Mouse (Mus musculus): ENCODE measurements around the gene Arid1a. TPM values are rescaled to one million over a fixed set of nuclear protein-coding genes. Genes with fewer than 3 reads are reported as not detected.

The Arid1a gene
- polyA plus RNA-seq (2015; fragmentation: Nextera tagmentation; extraction: Ambion mirVana), result 7.6 and 7.9 TPM in 2 replicates

- H3K4me2 ChIP-seq (ENCODE audit: low read depth, low read length), result peak within 1 kb of the TSS; percentile 100
- H3K36me3 ChIP-seq (ENCODE audit: control insufficient read depth, insufficient read depth), result no peaks in the 10 kb centered on the region
- H3K4me3 ChIP-seq (ENCODE audit: low read depth, low read length), result peak within 1 kb of the TSS; percentile 79
- peak; percentile 55 for ATAC-seq (ENCODE audit: low read depth)
- no peaks in the 10 kb centered on the region for H3K27me3 ChIP-seq (ENCODE audit: control insufficient read depth, insufficient read depth, low read depth, low read length)
- peaks cover 20% of the 10 kb centered on the region for H3K4me1 ChIP-seq (ENCODE audit: control insufficient read depth, low read depth, low read length)
- peak within 1 kb of the TSS; percentile 92 for H3K9ac ChIP-seq (ENCODE audit: low read depth, low read length)
- H3K9me3 ChIP-seq (replicated peaks; ENCODE audit: control insufficient read depth, low read length), result no peaks in the 10 kb centered on the region
- under 1% methylated on average over 40 of the region's 40 CpGs for WGBS (ENCODE audit: insufficient replicate concordance)
- H3K27ac ChIP-seq (ENCODE audit: low read length), result peak within 1 kb of the TSS; percentile 100
These were observed at the start of gene Arid1a for GRCm38 (mm10) chr4:133756514-133757268. TSS of gene Arid1a (minus strand) at chr4:133756769.

- H3K27me3 ChIP-seq (ENCODE audit: control insufficient read depth, insufficient read depth, low read depth, low read length), result no peaks in the 10 kb centered on the region
- WGBS (ENCODE audit: insufficient replicate concordance), result 36% methylated on average over 15 of the region's 15 CpGs
- no peaks in the 10 kb centered on the region for H3K36me3 ChIP-seq (ENCODE audit: control insufficient read depth, insufficient read depth)
- no peak overlapping the region for H3K4me2 ChIP-seq (ENCODE audit: low read depth, low read length)
- 0 out of 2 replicates have a peak, but pooled peaks have one; percentile 37 for ATAC-seq (ENCODE audit: low read depth)
- no peak overlapping the region for H3K9ac ChIP-seq (ENCODE audit: low read depth, low read length)
- no peaks in the 10 kb centered on the region; the same call in 1 of the 2 replicates for H3K4me1 ChIP-seq (ENCODE audit: control insufficient read depth, low read depth, low read length)
- H3K27ac ChIP-seq (ENCODE audit: low read length), result peak overlapping the region; percentile 61
- no peaks in the 10 kb centered on the region for H3K9me3 ChIP-seq (replicated peaks; ENCODE audit: control insufficient read depth, low read length)
- H3K4me3 ChIP-seq (ENCODE audit: low read depth, low read length), result no peak overlapping the region
These were observed 48.1 kb upstream of the Arid1a start for GRCm38 (mm10) chr4:133804401-133805263.

- Histone ChIP-seq H3K27me3 (ENCODE audit: control insufficient read depth, insufficient read depth, low read depth, low read length) (no peaks in the 10 kb centered on the region), H3K4me1 (ENCODE audit: control insufficient read depth, low read depth, low read length) (no peaks in the 10 kb centered on the region; the same call in 1 of the 2 replicates), H3K9me3 (replicated peaks; ENCODE audit: control insufficient read depth, low read length) (no peaks in the 10 kb centered on the region), H3K4me2 (ENCODE audit: low read depth, low read length) (no peak overlapping the region), H3K27ac (ENCODE audit: low read length) (no peak overlapping the region), H3K4me3 (ENCODE audit: low read depth, low read length) (no peak overlapping the region), H3K9ac (ENCODE audit: low read depth, low read length) (no peak overlapping the region), H3K36me3 (ENCODE audit: control insufficient read depth, insufficient read depth) (no peaks in the 10 kb centered on the region)
- 35% methylated on average over 3 of the region's 6 CpGs for whole genome bisulfite sequencing (ENCODE audit: insufficient replicate concordance)
- ATAC-seq (ENCODE audit: low read depth), result no peak
These were observed 44.0 kb upstream of the Arid1a start for GRCm38 (mm10) chr4:133800589-133800988.

- Histone ChIP-seq H3K4me2 (ENCODE audit: low read depth, low read length) (no peak overlapping the region), H3K9me3 (replicated peaks; ENCODE audit: control insufficient read depth, low read length) (no peaks in the 10 kb centered on the region), H3K36me3 (ENCODE audit: control insufficient read depth, insufficient read depth) (no peaks in the 10 kb centered on the region), H3K9ac (ENCODE audit: low read depth, low read length) (no peak overlapping the region), H3K4me3 (ENCODE audit: low read depth, low read length) (no peak overlapping the region), H3K27ac (ENCODE audit: low read length) (no peak overlapping the region), H3K27me3 (ENCODE audit: control insufficient read depth, insufficient read depth, low read depth, low read length) (no peaks in the 10 kb centered on the region), H3K4me1 (ENCODE audit: control insufficient read depth, low read depth, low read length) (no peaks in the 10 kb centered on the region)
- 69% methylated on average over 3 of the region's 3 CpGs for WGBS (ENCODE audit: insufficient replicate concordance)
- no peak for ATAC-seq (ENCODE audit: low read depth)
These were observed 36.7 kb upstream of the Arid1a start for GRCm38 (mm10) chr4:133793269-133793668.

- Histone ChIP-seq H3K4me2 (ENCODE audit: low read depth, low read length) (no peak overlapping the region), H3K4me3 (ENCODE audit: low read depth, low read length) (no peak overlapping the region), H3K36me3 (ENCODE audit: control insufficient read depth, insufficient read depth) (no peaks in the 10 kb centered on the region), H3K9me3 (replicated peaks; ENCODE audit: control insufficient read depth, low read length) (no peaks in the 10 kb centered on the region), H3K27ac (ENCODE audit: low read length) (no peak overlapping the region), H3K4me1 (ENCODE audit: control insufficient read depth, low read depth, low read length) (no peaks in the 10 kb centered on the region), H3K9ac (ENCODE audit: low read depth, low read length) (no peak overlapping the region), H3K27me3 (ENCODE audit: control insufficient read depth, insufficient read depth, low read depth, low read length) (no peaks in the 10 kb centered on the region)
- 75% methylated on average over 21 of the region's 21 CpGs for WGBS (ENCODE audit: insufficient replicate concordance)
- no peak for ATAC-seq (ENCODE audit: low read depth)
These were observed 18.3 kb upstream of the Arid1a start for GRCm38 (mm10) chr4:133774570-133775554.

GRCm38 (mm10) chr4:133769157-133769556, 12.6 kb upstream of the Arid1a start:
- no peak overlapping the region for H3K4me3 ChIP-seq (ENCODE audit: low read depth, low read length)
- H3K27ac ChIP-seq (ENCODE audit: low read length), result no peak overlapping the region
- no peak for ATAC-seq (ENCODE audit: low read depth)
- H3K27me3 ChIP-seq (ENCODE audit: control insufficient read depth, insufficient read depth, low read depth, low read length), result no peaks in the 10 kb centered on the region
- WGBS (ENCODE audit: insufficient replicate concordance), result 63% methylated on average over 3 of the region's 3 CpGs
- H3K4me1 ChIP-seq (ENCODE audit: control insufficient read depth, low read depth, low read length), result no peaks in the 10 kb centered on the region
- H3K9me3 ChIP-seq (replicated peaks; ENCODE audit: control insufficient read depth, low read length), result no peaks in the 10 kb centered on the region
- no peak overlapping the region for H3K4me2 ChIP-seq (ENCODE audit: low read depth, low read length)
- no peaks in the 10 kb centered on the region for H3K36me3 ChIP-seq (ENCODE audit: control insufficient read depth, insufficient read depth)
- no peak overlapping the region for H3K9ac ChIP-seq (ENCODE audit: low read depth, low read length)

- no peak overlapping the region for H3K4me3 ChIP-seq (ENCODE audit: low read depth, low read length)
- no peaks in the 10 kb centered on the region for H3K9me3 ChIP-seq (replicated peaks; ENCODE audit: control insufficient read depth, low read length)
- WGBS (ENCODE audit: insufficient replicate concordance), result 59% methylated on average over 6 of the region's 6 CpGs
- H3K27me3 ChIP-seq (ENCODE audit: control insufficient read depth, insufficient read depth, low read depth, low read length), result no peaks in the 10 kb centered on the region
- no peak overlapping the region for H3K9ac ChIP-seq (ENCODE audit: low read depth, low read length)
- H3K27ac ChIP-seq (ENCODE audit: low read length), result no peak overlapping the region
- H3K36me3 ChIP-seq (ENCODE audit: control insufficient read depth, insufficient read depth), result no peaks in the 10 kb centered on the region
- H3K4me1 ChIP-seq (ENCODE audit: control insufficient read depth, low read depth, low read length), result no peaks in the 10 kb centered on the region
- ATAC-seq (ENCODE audit: low read depth), result no peak
- H3K4me2 ChIP-seq (ENCODE audit: low read depth, low read length), result no peak overlapping the region
These were observed 6.5 kb upstream of the Arid1a start for GRCm38 (mm10) chr4:133763112-133763511.

GRCm38 (mm10) chr4:133759659-133760058, 3.1 kb upstream of the Arid1a start:
- Histone ChIP-seq H3K9ac (ENCODE audit: low read depth, low read length) (no peak overlapping the region), H3K36me3 (ENCODE audit: control insufficient read depth, insufficient read depth) (no peaks in the 10 kb centered on the region), H3K4me3 (ENCODE audit: low read depth, low read length) (no peak overlapping the region), H3K9me3 (replicated peaks; ENCODE audit: control insufficient read depth, low read length) (no peaks in the 10 kb centered on the region), H3K27ac (ENCODE audit: low read length) (no peak overlapping the region), H3K4me2 (ENCODE audit: low read depth, low read length) (no peak overlapping the region), H3K27me3 (ENCODE audit: control insufficient read depth, insufficient read depth, low read depth, low read length) (no peaks in the 10 kb centered on the region), H3K4me1 (ENCODE audit: control insufficient read depth, low read depth, low read length) (peaks cover 18% of the 10 kb centered on the region)
- no peak for ATAC-seq (ENCODE audit: low read depth)
- 73% methylated on average over 8 of the region's 8 CpGs for WGBS (ENCODE audit: insufficient replicate concordance)

Measured in liver, embryonic 16.5 days (tissue).